Comparison of ENCODE assay signal across 30 mouse cellular contexts in the genomic region with DNA sequence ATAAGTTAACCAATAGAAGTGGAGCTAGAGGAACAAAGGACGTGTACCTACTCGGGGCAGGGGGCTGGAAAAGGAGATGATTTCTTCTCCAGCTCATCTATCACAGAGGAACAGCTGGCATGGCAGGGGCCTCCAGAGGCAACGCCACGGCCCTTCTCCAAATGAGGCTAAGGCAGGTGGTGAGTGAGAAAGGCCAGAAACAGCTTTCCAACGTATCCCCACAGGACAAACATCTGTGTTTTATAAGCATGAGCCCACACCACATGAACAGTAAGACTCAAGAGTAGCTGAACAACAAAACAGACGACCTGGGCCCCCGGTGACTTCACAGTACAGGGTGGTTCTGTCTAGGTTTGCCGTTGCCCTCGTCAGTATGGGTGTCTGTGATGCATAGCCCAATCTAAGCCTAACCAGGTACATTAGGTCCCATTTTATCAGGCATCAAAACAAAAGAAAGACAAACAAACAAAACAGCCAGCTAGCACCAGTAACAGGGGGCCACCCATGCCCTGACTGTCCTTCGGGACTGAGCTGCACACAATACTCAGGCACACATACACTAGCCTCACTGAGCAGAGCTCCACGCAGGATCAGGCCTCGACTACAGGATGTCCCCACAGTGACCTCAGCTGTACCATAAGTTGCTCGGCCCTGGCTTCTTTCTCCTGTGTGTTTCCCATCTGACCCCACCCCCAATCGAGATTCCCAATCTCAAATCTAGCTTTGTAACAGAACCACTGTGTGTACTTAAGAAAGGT.
A peak's percentile ranks its signal among the peaks of the same experiment; 100 is the strongest.
DNase-seq lines count a peak whose midpoint lies in the region; ATAC-seq and TF ChIP-seq lines count a peak whose summit lies in the region.
"Had no signal": no experiment of that assay in that cellular context is flagged by ENCODE, and none has a peak within 500 bp of the region (broad histone marks: within the 10 kb centered on the region; RNA-seq: fewer than 3 reads in every experiment).

No protein-coding gene starts in this region.

- no peak overlapping the region for H3K4me3 ChIP-seq in limb, embryonic 14.5 days (replicated peaks; ENCODE audit: low read length)
- H3K4me3 ChIP-seq: erythroblast, embryonic 14.5 days; limb, embryonic 15.5 days; liver, embryonic 13.5 days; midbrain, embryonic 13.5 days; neural tube, embryonic 13.5 days had no signal

- peak; percentile 50 for DNase-seq in embryo, embryonic 10 days (ENCODE audit: low spot score)
- no peak for DNase-seq in embryo, embryonic 9.5 days (ENCODE audit: extremely low spot score)
- DNase-seq in embryo, embryonic 11.5 days (ENCODE audit: low read depth, low spot score): peak; percentile 22
- peak; percentile 87 for DNase-seq in forelimb bud, embryonic 11.5 days (ENCODE audit: low read depth, low spot score)
- no peak for DNase-seq in limb, embryonic 14.5 days (ENCODE audit: low spot score)
- DNase-seq in thymus, postnatal 25 days: no peak
- no peak for DNase-seq in thymus, adult 18-20 months
- DNase-seq: adrenal gland, adult 2 months; cerebellum, adult 2 months; cerebellum, postnatal 14 days; gastrocnemius, postnatal 14 days; heart, postnatal 36 days; kidney, postnatal 14 days; layer of hippocampus, adult 9-11 months; liver, embryonic 13.5 days; lung, adult 2 months; lung, postnatal 10 days; right cerebral cortex, postnatal 25 days; spleen, adult 18-20 months had no signal

- no peak overlapping the region for H3K9ac ChIP-seq in limb, embryonic 14.5 days (ENCODE audit: low read depth, low read length, severe bottlenecking)
- H3K9ac ChIP-seq: hindbrain, embryonic 14.5 days; limb, embryonic 15.5 days; liver, embryonic 13.5 days; midbrain, embryonic 13.5 days; neural tube, embryonic 13.5 days had no signal

- no peaks in the 10 kb centered on the region for H3K9me3 ChIP-seq in limb, embryonic 14.5 days (ENCODE audit: control insufficient read depth, low read length)
- H3K9me3 ChIP-seq: limb, embryonic 15.5 days; liver, embryonic 13.5 days; midbrain, embryonic 13.5 days; neural tube, embryonic 13.5 days had no signal

- 30% methylated on average over 14 of the region's 14 CpGs for WGBS in limb, embryonic 14.5 days

- H3K36me3 ChIP-seq in limb, embryonic 14.5 days (ENCODE audit: control insufficient read depth, insufficient read depth, low read length): peaks cover 8% of the 10 kb centered on the region

- H3K4me2 ChIP-seq in limb, embryonic 14.5 days (replicated peaks; ENCODE audit: low read depth, low read length, severe bottlenecking): no peak overlapping the region
- H3K4me2 ChIP-seq: heart, embryonic 11.5 days; hindbrain, embryonic 14.5 days; limb, embryonic 15.5 days; liver, embryonic 13.5 days; midbrain, embryonic 13.5 days; neural tube, embryonic 13.5 days had no signal

- peak; percentile 49; the same call in 1 of the 2 replicates for ATAC-seq in limb, embryonic 14.5 days (ENCODE audit: low FRiP score, low read depth)
- ATAC-seq: activated CD4-positive, CD25-positive, alpha-beta regulatory T cell, adult 4 months; forebrain, embryonic 16.5 days; intestine, postnatal 0 days; midbrain, embryonic 13.5 days had no signal

- no peak for TF ChIP-seq POLR2A in limb, embryonic 14.5 days (IDR thresholded peaks at IDR 0.05; ENCODE audit: borderline replicate concordance, extremely low read depth, insufficient read depth, insufficient read length)

- H3K27ac ChIP-seq in limb, embryonic 14.5 days (replicated peaks; ENCODE audit: low read depth, low read length): no peak overlapping the region
- H3K27ac ChIP-seq: hindbrain, embryonic 14.5 days; limb, embryonic 15.5 days; liver, embryonic 13.5 days; macrophage; midbrain, embryonic 13.5 days; neural tube, embryonic 13.5 days had no signal

- peaks cover 21% of the 10 kb centered on the region for H3K4me1 ChIP-seq in limb, embryonic 14.5 days (ENCODE audit: control insufficient read depth, insufficient read depth, low read length)
- H3K4me1 ChIP-seq: liver, embryonic 13.5 days; midbrain, embryonic 13.5 days; neural tube, embryonic 13.5 days had no signal

- no peaks in the 10 kb centered on the region for H3K27me3 ChIP-seq in limb, embryonic 14.5 days (ENCODE audit: control insufficient read depth, insufficient read depth, low read length)
- H3K27me3 ChIP-seq: CH12.LX; limb, embryonic 15.5 days; liver, embryonic 13.5 days; midbrain, embryonic 13.5 days; neural tube, embryonic 13.5 days had no signal

Comparison
In these comparisons a context has a peak if more than half of its experiments do, and no peak if none do; other contexts are left out.
1. DNase-seq: peak in embryo, embryonic 10 days (single experiment), embryo, embryonic 11.5 days (single experiment) and forelimb bud, embryonic 11.5 days (single experiment); none in embryo, embryonic 9.5 days (single experiment), limb, embryonic 14.5 days (single experiment), thymus, postnatal 25 days (single experiment) and thymus, adult 18-20 months (0 of 2).